Mouse (Mus musculus): ENCODE results near the gene Ush1c. TPM values are rescaled to one million over a fixed set of nuclear protein-coding genes. Genes with fewer than 3 reads are reported as not detected.

Ush1c gene
- total and polyA plus RNA-seq, 3 experiments = not detected

GRCm38 (mm10) chr7:46236363-46236762, 1.9 kb downstream of the Ush1c start:
- no peak overlapping the region for H3K9ac ChIP-seq (ENCODE audit: control insufficient read depth, low read depth, low read length, poor library complexity, severe bottlenecking)
- no peak overlapping the region for H3K27ac ChIP-seq (ENCODE audit: control insufficient read depth, low read depth, low read length)
- H3K4me1 ChIP-seq (ENCODE audit: control insufficient read depth in 1 of 2, insufficient read depth in 2 of 2, low read length in 2 of 2) = no peaks in the 10 kb centered on the region
- no peaks in the 10 kb centered on the region for H3K79me2 ChIP-seq (ENCODE audit: control insufficient read depth, insufficient read depth, low read length, poor library complexity)
- H3K36me3 ChIP-seq (ENCODE audit: control insufficient read depth in 1 of 2, insufficient read depth in 2 of 2, low read length in 2 of 2) = no peaks in the 10 kb centered on the region
- H3K27me3 ChIP-seq (ENCODE audit: control insufficient read depth in 1 of 2, insufficient read depth in 2 of 2, low read length in 2 of 2) = no peaks in the 10 kb centered on the region
- DNase-seq (ENCODE audit: low read depth, low spot score) = no peak
- no peaks in the 10 kb centered on the region for H3K9me3 ChIP-seq (replicated peaks; ENCODE audit: insufficient read depth, low read length)
- H3K4me3 ChIP-seq (ENCODE audit: control insufficient read depth in 1 of 2, insufficient read depth in 1 of 2, low read depth in 2 of 2, low read length in 2 of 2) = no peak overlapping the region
- no peak for TF ChIP-seq MAFK (IDR thresholded peaks at IDR 0.05; ENCODE audit: borderline replicate concordance, low read depth, low read length)
- TF ChIP-seq UBTF (IDR thresholded peaks at IDR 0.05; ENCODE audit: borderline replicate concordance, insufficient read depth, low read depth, low read length) = no peak

GRCm38 (mm10) chr7:46235948-46236347, 2.4 kb downstream of the Ush1c start:
- no peaks in the 10 kb centered on the region for H3K27me3 ChIP-seq (ENCODE audit: control insufficient read depth in 1 of 2, insufficient read depth in 2 of 2, low read length in 2 of 2)
- no peaks in the 10 kb centered on the region for H3K4me1 ChIP-seq (ENCODE audit: control insufficient read depth in 1 of 2, insufficient read depth in 2 of 2, low read length in 2 of 2)
- no peak overlapping the region for H3K9ac ChIP-seq (ENCODE audit: control insufficient read depth, low read depth, low read length, poor library complexity, severe bottlenecking)
- H3K79me2 ChIP-seq (ENCODE audit: control insufficient read depth, insufficient read depth, low read length, poor library complexity) = no peaks in the 10 kb centered on the region
- no peak overlapping the region for H3K27ac ChIP-seq (ENCODE audit: control insufficient read depth, low read depth, low read length)
- no peaks in the 10 kb centered on the region for H3K9me3 ChIP-seq (replicated peaks; ENCODE audit: insufficient read depth, low read length)
- no peaks in the 10 kb centered on the region for H3K36me3 ChIP-seq (ENCODE audit: control insufficient read depth in 1 of 2, insufficient read depth in 2 of 2, low read length in 2 of 2)
- H3K4me3 ChIP-seq (ENCODE audit: control insufficient read depth in 1 of 2, insufficient read depth in 1 of 2, low read depth in 2 of 2, low read length in 2 of 2) = no peak overlapping the region
- no peak for DNase-seq (ENCODE audit: low read depth, low spot score)
- TF ChIP-seq USF1 (IDR thresholded peaks at IDR 0.05; ENCODE audit: low read depth, low read length) (no peak), NELFE (IDR thresholded peaks at IDR 0.05; ENCODE audit: low read depth, low read length) (no peak), TBP (IDR thresholded peaks at IDR 0.05; ENCODE audit: low read depth, low read length) (no peak), POLR2A (IDR thresholded peaks at IDR 0.05; ENCODE audit: control insufficient read depth in 1 of 2, insufficient read depth in 1 of 2, low read depth in 1 of 2, low read length in 2 of 2, poor library complexity in 1 of 2) (no peak), MAFK (IDR thresholded peaks at IDR 0.05; ENCODE audit: borderline replicate concordance, low read depth, low read length) (no peak), MYC (IDR thresholded peaks at IDR 0.05; ENCODE audit: low read depth, low read length) (no peak), USF2 (IDR thresholded peaks at IDR 0.05; ENCODE audit: borderline replicate concordance in 1 of 2, insufficient read depth in 1 of 2, low read depth in 1 of 2, low read length in 2 of 2) (no peak)

- no peak for DNase-seq (ENCODE audit: low read depth, low spot score)
- no peak overlapping the region for H3K4me3 ChIP-seq (ENCODE audit: control insufficient read depth in 1 of 2, insufficient read depth in 1 of 2, low read depth in 2 of 2, low read length in 2 of 2)
- no peaks in the 10 kb centered on the region for H3K27me3 ChIP-seq (ENCODE audit: control insufficient read depth in 1 of 2, insufficient read depth in 2 of 2, low read length in 2 of 2)
- TF ChIP-seq USF1 (IDR thresholded peaks at IDR 0.05; ENCODE audit: low read depth, low read length) = no peak
- no peak for TF ChIP-seq MAX (IDR thresholded peaks at IDR 0.05; ENCODE audit: low read length)
- no peak for TF ChIP-seq TBP (IDR thresholded peaks at IDR 0.05; ENCODE audit: low read depth, low read length)
- no peak for TF ChIP-seq E2F4 (IDR thresholded peaks at IDR 0.05; ENCODE audit: borderline replicate concordance, low read depth, low read length)
- TF ChIP-seq ZNF384 (IDR thresholded peaks at IDR 0.05; ENCODE audit: low read depth, low read length) = no peak
- TF ChIP-seq MEF2A (IDR thresholded peaks at IDR 0.05; ENCODE audit: extremely low read depth, insufficient replicate concordance, low read depth, low read length, poor library complexity, severe bottlenecking) = no peak
- TF ChIP-seq GABPA (IDR thresholded peaks at IDR 0.05; ENCODE audit: low read depth, low read length) = no peak
- TF ChIP-seq ZC3H11A (IDR thresholded peaks at IDR 0.05; ENCODE audit: low read depth, low read length) = no peak
- no peak for TF ChIP-seq MAFK (IDR thresholded peaks at IDR 0.05; ENCODE audit: borderline replicate concordance, low read depth, low read length)
- no peak for TF ChIP-seq NELFE (IDR thresholded peaks at IDR 0.05; ENCODE audit: low read depth, low read length)
- no peak for TF ChIP-seq MYB (IDR thresholded peaks at IDR 0.05; ENCODE audit: low read depth, low read length)
- no peak for TF ChIP-seq EP300 (IDR thresholded peaks at IDR 0.05; ENCODE audit: low read depth in 1 of 2, low read length in 2 of 2)
- no peak for TF ChIP-seq POLR2AphosphoS2 (IDR thresholded peaks at IDR 0.05; ENCODE audit: low read length)
- no peak; a peak in 1 of 6 replicates for TF ChIP-seq CTCF (IDR thresholded peaks at IDR 0.05 in 2 of 3, conservative IDR thresholded peaks at IDR 0.05 in 1 of 3; ENCODE audit: control insufficient read depth in 1 of 3, insufficient read depth in 1 of 3, low read depth in 2 of 3, low read length in 3 of 3, poor library complexity in 1 of 3, severe bottlenecking in 1 of 3)
- TF ChIP-seq ZKSCAN1 (IDR thresholded peaks at IDR 0.05; ENCODE audit: low read depth, low read length) = no peak
- no peak for TF ChIP-seq ETS1 (IDR thresholded peaks at IDR 0.05; ENCODE audit: low read depth, low read length)
- no peak for TF ChIP-seq ZMIZ1 (IDR thresholded peaks at IDR 0.05; ENCODE audit: low read depth, low read length)
- no peak for TF ChIP-seq RCOR1 (IDR thresholded peaks at IDR 0.05; ENCODE audit: low read depth, low read length)
- no peak for TF ChIP-seq CHD2 (IDR thresholded peaks at IDR 0.05; ENCODE audit: low read length)
- TF ChIP-seq KAT2A (conservative IDR thresholded peaks at IDR 0.05; ENCODE audit: low read depth, low read length) = no peak
- H3K4me1 ChIP-seq (ENCODE audit: control insufficient read depth in 1 of 2, insufficient read depth in 2 of 2, low read length in 2 of 2) = no peaks in the 10 kb centered on the region
- no peaks in the 10 kb centered on the region for H3K79me2 ChIP-seq (ENCODE audit: control insufficient read depth, insufficient read depth, low read length, poor library complexity)
- no peak overlapping the region for H3K9ac ChIP-seq (ENCODE audit: control insufficient read depth, low read depth, low read length, poor library complexity, severe bottlenecking)
- no peak overlapping the region for H3K27ac ChIP-seq (ENCODE audit: control insufficient read depth, low read depth, low read length)
- H3K36me3 ChIP-seq (ENCODE audit: control insufficient read depth in 1 of 2, insufficient read depth in 2 of 2, low read length in 2 of 2) = no peaks in the 10 kb centered on the region
- H3K9me3 ChIP-seq (replicated peaks; ENCODE audit: insufficient read depth, low read length) = no peaks in the 10 kb centered on the region
These were observed 11.4 kb downstream of the Ush1c start for GRCm38 (mm10) chr7:46226936-46227335.
